Mouse (Mus musculus): ENCODE measurements around the gene Mtch2. TPM values are rescaled to one million over a fixed set of nuclear protein-coding genes. Genes with fewer than 3 reads are reported as not detected.
A peak's percentile ranks its signal among the peaks of the same experiment; 100 is the strongest.

Mtch2 gene
- polyA plus RNA-seq, 1 experiment = 10.1 TPM

DNA sequence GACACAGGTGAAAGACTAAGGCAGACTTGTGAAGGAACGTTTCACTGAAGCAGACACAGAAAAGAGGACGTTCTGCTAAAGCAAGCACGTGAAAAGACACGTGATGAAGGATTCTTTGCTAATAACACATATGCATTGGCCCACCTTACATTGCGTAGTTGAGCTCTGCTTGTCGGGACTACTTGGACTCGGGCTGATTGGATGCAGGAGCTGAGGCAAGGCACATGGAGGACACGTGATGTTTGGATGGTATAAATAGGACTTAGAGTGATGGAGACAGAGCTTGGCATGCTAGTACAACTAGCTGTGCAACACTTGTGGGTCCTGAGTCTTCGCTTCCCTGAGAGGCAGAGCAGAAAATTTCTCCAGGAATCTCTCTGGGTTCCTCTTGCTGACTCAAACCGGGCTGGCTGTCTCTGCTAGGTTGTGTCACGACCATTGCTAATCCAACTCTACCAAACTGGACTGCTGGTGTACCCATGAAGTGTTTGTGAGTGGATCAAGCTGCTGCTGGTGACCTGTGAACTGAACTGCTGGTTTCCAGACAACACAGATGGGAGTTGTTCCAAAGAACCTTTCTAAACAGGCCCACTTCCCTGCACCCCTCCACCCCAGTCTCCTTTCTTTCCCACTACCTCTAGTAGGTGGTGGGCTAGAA lies 21.3 kb upstream of the Mtch2 start:
- Histone ChIP-seq H3K36me3 (replicated peaks; ENCODE audit: low read length) (no peaks in the 10 kb centered on the region), H3K4me3 (replicated peaks) (no peak overlapping the region), H3K4me1 (peaks cover 6% of the 10 kb centered on the region), H3K27me3 (replicated peaks) (peaks cover 5% of the 10 kb centered on the region), H3K9me3 (no peaks in the 10 kb centered on the region)
- TF ChIP-seq FLI1 (IDR thresholded peaks at IDR 0.05; ENCODE audit: low read length) (no peak), GATA1 (IDR thresholded peaks at IDR 0.05; ENCODE audit: borderline replicate concordance, low read length) (no peak)

DNA sequence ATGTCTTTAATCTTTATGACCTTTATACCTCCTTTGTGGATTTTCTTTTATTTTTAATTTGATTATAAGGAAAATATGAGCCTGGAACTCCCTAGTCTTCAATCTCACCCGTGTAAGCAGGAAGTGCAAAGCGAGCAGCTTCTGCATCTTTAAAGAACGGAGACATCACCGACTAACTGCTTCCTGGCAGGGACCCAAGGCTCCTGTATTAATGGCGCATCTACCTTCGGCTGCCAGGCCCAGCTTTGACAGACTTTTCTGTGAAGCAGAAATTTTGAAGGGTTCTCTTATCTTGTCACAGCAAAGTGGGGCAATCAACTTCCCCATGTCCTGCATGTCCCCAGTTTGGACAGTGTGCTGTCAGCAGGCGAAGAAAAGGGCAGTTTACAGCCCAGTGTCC lies 18.2 kb upstream of the Mtch2 start:
- no peak for TF ChIP-seq FLI1 (IDR thresholded peaks at IDR 0.05; ENCODE audit: low read length)
- no peak for TF ChIP-seq GATA1 (IDR thresholded peaks at IDR 0.05; ENCODE audit: borderline replicate concordance, low read length)
- Histone ChIP-seq H3K27me3 (replicated peaks) (peaks cover 7% of the 10 kb centered on the region), H3K36me3 (replicated peaks; ENCODE audit: low read length) (no peaks in the 10 kb centered on the region), H3K4me1 (peaks cover 6% of the 10 kb centered on the region), H3K9me3 (no peaks in the 10 kb centered on the region), H3K4me3 (replicated peaks) (no peak overlapping the region)

DNA sequence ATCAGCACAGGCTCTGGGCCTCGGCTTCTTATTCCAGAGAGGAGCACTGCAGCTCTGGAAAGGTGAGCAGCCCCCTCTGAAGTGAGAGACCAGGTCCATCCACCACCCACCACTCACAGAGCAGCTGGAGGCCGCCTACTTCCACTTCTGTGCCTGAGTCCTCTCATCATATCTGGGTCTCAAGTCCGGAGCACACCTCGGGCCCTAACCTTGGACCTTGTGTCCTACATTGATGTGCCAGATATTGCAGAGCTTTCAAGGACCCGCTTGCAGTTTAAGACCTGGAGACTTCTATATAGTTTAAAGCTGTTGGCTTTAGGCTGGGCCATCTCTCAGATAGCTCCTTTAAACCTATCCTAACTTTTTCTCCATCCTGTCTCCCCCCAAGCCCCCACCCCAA lies 13.5 kb upstream of the Mtch2 start:
- Histone ChIP-seq H3K36me3 (replicated peaks; ENCODE audit: low read length) (no peaks in the 10 kb centered on the region), H3K9me3 (no peaks in the 10 kb centered on the region), H3K4me3 (replicated peaks) (no peak overlapping the region), H3K4me1 (peaks cover 6% of the 10 kb centered on the region), H3K27me3 (replicated peaks) (peaks cover 12% of the 10 kb centered on the region)
- no peak for TF ChIP-seq GATA1 (IDR thresholded peaks at IDR 0.05; ENCODE audit: borderline replicate concordance, low read length)
- no peak for TF ChIP-seq FLI1 (IDR thresholded peaks at IDR 0.05; ENCODE audit: low read length)

DNA sequence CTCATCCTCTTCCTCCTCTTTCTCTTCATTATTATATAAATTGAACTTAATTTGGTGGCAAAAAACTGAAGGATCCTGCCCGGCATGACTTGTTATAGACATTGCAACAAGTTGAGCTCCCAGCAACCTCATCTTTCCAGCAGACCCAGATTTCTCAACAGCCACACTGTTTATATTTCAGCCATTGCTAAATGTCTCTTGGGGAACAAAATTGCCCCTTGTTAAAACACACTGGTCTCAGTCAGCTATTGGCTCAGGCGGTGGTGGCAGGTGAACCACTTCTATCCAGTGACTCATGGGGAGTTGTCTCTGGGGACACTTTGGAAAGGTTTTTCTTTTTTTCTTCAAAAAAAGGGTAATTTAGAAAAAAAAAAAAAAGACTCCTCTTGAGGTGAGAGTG lies 8.3 kb upstream of the Mtch2 start:
- peaks cover 14% of the 10 kb centered on the region for H3K9me3 ChIP-seq
- no peaks in the 10 kb centered on the region for H3K36me3 ChIP-seq (replicated peaks; ENCODE audit: low read length)
- H3K4me3 ChIP-seq (replicated peaks) = no peak overlapping the region
- no peaks in the 10 kb centered on the region; the same call in 1 of the 2 replicates for H3K4me1 ChIP-seq
- peaks cover 7% of the 10 kb centered on the region for H3K27me3 ChIP-seq (replicated peaks)
- TF ChIP-seq GATA1 (IDR thresholded peaks at IDR 0.05; ENCODE audit: borderline replicate concordance, low read length) (no peak), FLI1 (IDR thresholded peaks at IDR 0.05; ENCODE audit: low read length) (no peak)

DNA sequence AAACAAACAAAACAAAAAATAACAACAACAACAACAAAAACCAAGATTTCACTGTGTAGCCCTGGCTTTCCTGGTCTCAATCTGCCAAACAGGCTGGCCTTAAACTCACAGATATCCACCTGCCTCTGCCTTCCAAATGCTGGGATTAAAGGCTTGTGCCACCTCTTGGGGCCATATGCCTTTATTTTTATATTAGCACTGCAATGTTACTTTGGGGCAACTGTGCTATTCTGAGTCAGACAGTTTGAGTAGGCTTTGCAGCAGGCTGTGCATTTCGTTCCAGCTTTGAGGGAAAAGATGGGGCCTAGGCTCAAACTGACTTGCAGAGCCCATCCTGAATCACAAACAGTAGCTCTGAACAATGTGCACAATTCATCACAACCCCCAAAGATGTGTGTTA lies 3.3 kb upstream of the Mtch2 start:
- Histone ChIP-seq H3K4me1 (peaks cover 17% of the 10 kb centered on the region), H3K36me3 (replicated peaks; ENCODE audit: low read length) (no peaks in the 10 kb centered on the region), H3K9me3 (peaks cover 14% of the 10 kb centered on the region), H3K4me3 (replicated peaks) (no peak overlapping the region), H3K27me3 (replicated peaks) (no peaks in the 10 kb centered on the region)
- no peak for TF ChIP-seq FLI1 (IDR thresholded peaks at IDR 0.05; ENCODE audit: low read length)
- TF ChIP-seq GATA1 (IDR thresholded peaks at IDR 0.05; ENCODE audit: borderline replicate concordance, low read length) = no peak

DNA sequence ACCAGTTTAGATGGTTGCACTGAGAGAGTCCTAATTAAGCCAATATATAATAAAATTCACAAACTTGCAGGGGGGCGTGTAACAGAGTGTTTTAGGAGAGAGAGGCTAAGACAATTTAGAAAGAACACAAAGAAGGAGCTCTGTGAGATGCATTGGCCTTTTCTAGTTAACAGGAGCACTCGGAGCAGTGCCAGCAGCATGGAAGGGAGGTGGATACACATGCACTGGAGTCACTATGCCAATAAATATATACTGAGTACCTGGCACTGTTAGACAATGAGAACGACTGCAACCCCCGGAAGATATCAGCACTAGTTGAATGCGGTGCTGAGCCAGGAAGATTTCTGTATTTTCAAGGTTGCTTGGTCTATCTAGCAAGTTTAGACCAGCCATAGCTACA lies 2.7 kb upstream of the Mtch2 start:
- Histone ChIP-seq H3K27me3 (replicated peaks) (no peaks in the 10 kb centered on the region), H3K4me1 (peaks cover 20% of the 10 kb centered on the region), H3K4me3 (replicated peaks) (no peak overlapping the region), H3K9me3 (peaks cover 14% of the 10 kb centered on the region), H3K36me3 (replicated peaks; ENCODE audit: low read length) (peaks cover 3% of the 10 kb centered on the region)
- no peak for TF ChIP-seq FLI1 (IDR thresholded peaks at IDR 0.05; ENCODE audit: low read length)
- TF ChIP-seq GATA1 (IDR thresholded peaks at IDR 0.05; ENCODE audit: borderline replicate concordance, low read length) = no peak

DNA sequence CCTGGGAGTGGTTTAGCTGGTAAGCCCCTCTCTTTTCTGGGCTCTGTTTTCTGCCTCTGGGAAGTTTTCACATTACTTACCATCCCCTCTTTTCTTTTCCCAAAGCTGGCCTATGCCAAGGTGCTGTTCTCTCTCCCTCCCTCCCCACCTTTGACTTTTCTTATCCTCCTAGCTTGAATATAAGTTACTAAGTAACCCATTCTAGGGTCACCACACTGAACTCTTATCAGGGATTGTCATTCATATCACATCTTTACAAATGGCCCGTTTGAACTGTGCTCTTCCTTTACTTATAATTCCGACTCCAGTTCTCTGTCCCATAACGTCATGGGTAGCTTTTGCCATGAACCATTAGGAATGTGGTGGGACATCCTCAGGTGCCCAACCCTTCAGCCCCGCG lies 1.7 kb upstream of the Mtch2 start:
- peaks cover 10% of the 10 kb centered on the region for H3K9me3 ChIP-seq
- H3K36me3 ChIP-seq (replicated peaks; ENCODE audit: low read length) = peaks cover 13% of the 10 kb centered on the region
- H3K27me3 ChIP-seq (replicated peaks) = no peaks in the 10 kb centered on the region
- H3K4me3 ChIP-seq (replicated peaks) = no peak overlapping the region
- H3K4me1 ChIP-seq = peaks cover 24% of the 10 kb centered on the region
- no peak for TF ChIP-seq GATA1 (IDR thresholded peaks at IDR 0.05; ENCODE audit: borderline replicate concordance, low read length)
- TF ChIP-seq FLI1 (IDR thresholded peaks at IDR 0.05; ENCODE audit: low read length) = no peak

DNA sequence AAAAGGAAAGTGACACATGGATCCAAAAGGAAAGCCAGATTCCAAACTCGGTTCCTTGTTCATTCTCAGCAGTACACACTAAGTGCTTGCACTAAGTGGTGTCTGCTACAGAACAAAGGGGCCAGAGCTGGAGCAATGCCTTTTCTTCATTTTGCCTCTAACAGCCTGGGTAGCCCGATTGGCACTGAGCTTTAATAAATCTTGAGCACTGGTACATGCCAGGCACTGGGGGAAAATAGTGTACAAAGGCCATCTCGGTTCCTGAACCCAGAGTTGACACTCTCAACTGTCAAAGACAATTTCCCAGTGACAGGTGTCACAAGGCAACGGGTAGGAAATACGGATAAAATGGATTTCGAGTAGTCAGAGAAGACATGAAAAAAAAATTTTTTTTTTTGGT lies 784 bp upstream of the Mtch2 start:
- TF ChIP-seq FLI1 (IDR thresholded peaks at IDR 0.05; ENCODE audit: low read length) = no peak
- TF ChIP-seq GATA1 (IDR thresholded peaks at IDR 0.05; ENCODE audit: borderline replicate concordance, low read length) = no peak
- Histone ChIP-seq H3K4me1 (peaks cover 31% of the 10 kb centered on the region), H3K4me3 (replicated peaks) (peak overlapping the region; percentile 100), H3K9me3 (peaks cover 5% of the 10 kb centered on the region; the same call in 1 of the 2 replicates), H3K36me3 (replicated peaks; ENCODE audit: low read length) (peaks cover 22% of the 10 kb centered on the region), H3K27me3 (replicated peaks) (no peaks in the 10 kb centered on the region)

DNA sequence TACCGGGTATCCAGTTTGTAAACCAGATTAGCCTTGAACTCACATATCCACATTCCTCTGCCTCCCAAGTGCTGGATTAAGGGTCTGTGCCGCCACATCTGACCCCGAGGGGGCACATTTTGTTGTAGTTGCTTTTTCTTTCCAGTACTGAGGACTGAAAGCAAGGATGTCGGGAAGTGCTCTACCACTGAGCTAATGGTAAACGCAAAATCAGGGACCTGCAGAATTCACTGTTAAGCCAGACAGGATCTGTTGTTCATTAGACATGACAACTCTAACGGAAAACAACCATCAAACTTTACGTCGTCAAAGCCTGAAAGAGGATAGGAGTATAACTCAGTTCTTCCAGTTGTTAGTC lies 379 bp upstream of the Mtch2 start:
- peaks cover 5% of the 10 kb centered on the region; the same call in 1 of the 2 replicates for H3K9me3 ChIP-seq
- H3K36me3 ChIP-seq (replicated peaks; ENCODE audit: low read length) = peaks cover 26% of the 10 kb centered on the region
- peak overlapping the region; percentile 100 for H3K4me3 ChIP-seq (replicated peaks)
- H3K4me1 ChIP-seq = peaks cover 33% of the 10 kb centered on the region
- TF ChIP-seq GATA1 (IDR thresholded peaks at IDR 0.05; ENCODE audit: borderline replicate concordance, low read length) = no peak
- TF ChIP-seq FLI1 (IDR thresholded peaks at IDR 0.05; ENCODE audit: low read length) = no peak
- no peaks in the 10 kb centered on the region for H3K27me3 ChIP-seq (replicated peaks)

DNA sequence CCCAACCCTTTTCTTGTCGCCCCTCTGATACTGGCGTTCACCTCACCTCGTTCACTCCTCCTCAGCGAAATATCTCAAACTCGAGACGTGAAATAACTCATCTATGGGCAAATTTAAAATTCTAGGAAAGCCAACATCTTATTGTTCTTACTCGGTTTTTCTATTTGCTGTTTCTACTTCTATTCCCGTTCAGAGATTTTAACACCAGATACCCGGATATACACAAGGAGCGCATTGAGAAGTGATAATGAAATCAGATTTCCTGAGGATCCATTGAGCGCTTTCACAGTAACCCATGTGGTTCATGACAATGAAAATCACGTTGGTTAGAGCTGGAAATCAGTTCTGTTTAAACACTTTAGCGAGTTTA lies 711 bp downstream of the Mtch2 start:
- H3K9me3 ChIP-seq = no peaks in the 10 kb centered on the region
- peaks cover 37% of the 10 kb centered on the region for H3K36me3 ChIP-seq (replicated peaks; ENCODE audit: low read length)
- TF ChIP-seq FLI1 (IDR thresholded peaks at IDR 0.05; ENCODE audit: low read length) (no peak), GATA1 (IDR thresholded peaks at IDR 0.05; ENCODE audit: borderline replicate concordance, low read length) (no peak)
- peak overlapping the region; percentile 100 for H3K4me3 ChIP-seq (replicated peaks)
- no peaks in the 10 kb centered on the region for H3K27me3 ChIP-seq (replicated peaks)
- H3K4me1 ChIP-seq = peaks cover 33% of the 10 kb centered on the region

DNA sequence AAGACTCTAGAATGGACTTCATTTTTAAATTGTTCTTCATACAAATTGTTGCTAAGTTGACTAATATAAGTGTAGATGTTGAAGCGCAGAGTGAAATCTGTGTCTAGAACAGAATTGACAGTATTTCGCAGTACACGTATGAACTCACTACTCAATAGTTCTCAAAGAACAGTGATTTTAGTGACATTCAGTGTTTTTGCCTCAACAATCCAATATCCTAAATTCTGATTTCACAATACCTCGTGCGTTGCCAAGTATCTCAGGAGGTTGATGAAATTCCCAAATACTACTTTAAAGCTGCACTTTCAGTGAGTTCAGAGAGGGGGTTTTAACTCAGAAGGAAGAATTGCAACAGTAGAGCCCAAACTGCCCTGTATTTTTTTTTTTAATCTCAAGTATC lies 1.4 kb downstream of the Mtch2 start:
- Histone ChIP-seq H3K9me3 (no peaks in the 10 kb centered on the region), H3K27me3 (replicated peaks) (no peaks in the 10 kb centered on the region), H3K4me1 (peaks cover 33% of the 10 kb centered on the region), H3K4me3 (replicated peaks) (peak overlapping the region; percentile 17), H3K36me3 (replicated peaks; ENCODE audit: low read length) (peaks cover 43% of the 10 kb centered on the region)
- TF ChIP-seq FLI1 (IDR thresholded peaks at IDR 0.05; ENCODE audit: low read length) = no peak
- no peak for TF ChIP-seq GATA1 (IDR thresholded peaks at IDR 0.05; ENCODE audit: borderline replicate concordance, low read length)
